Mouse (Mus musculus): Measurements from ENCODE around the gene Vmn1r231.

Gene Vmn1r231

GRCm38 (mm10) chr17:20904991-20905390 lies at the start of gene Vmn1r231:
Vmn1r231 (minus strand) TSS chr17:20905091.
- no peak for DNase-seq (ENCODE audit: extremely low spot score, low read depth, low spot score)

GRCm38 (mm10) chr17:20946636-20947035 lies 41.7 kb upstream of the Vmn1r231 start:
- DNase-seq (ENCODE audit: extremely low spot score, low read depth, low spot score): no peak

- DNase-seq (ENCODE audit: extremely low spot score, low read depth, low spot score): no peak
Observed at GRCm38 (mm10) chr17:20946026-20946565, 41.2 kb upstream of the Vmn1r231 start.

GRCm38 (mm10) chr17:20944985-20945891 lies 40.3 kb upstream of the Vmn1r231 start, which contains the start of gene Ppp2r1a:
Ppp2r1a (plus strand) TSS chr17:20945311.
- peak; percentile 99 for DNase-seq (ENCODE audit: extremely low spot score, low read depth, low spot score)

- DNase-seq (ENCODE audit: extremely low spot score, low read depth, low spot score): no peak
Observed at GRCm38 (mm10) chr17:20944226-20944625, 39.3 kb upstream of the Vmn1r231 start.

GRCm38 (mm10) chr17:20919614-20920013 lies 14.7 kb upstream of the Vmn1r231 start, which contains the start of gene Vmn1r232:
Vmn1r232 (minus strand) TSS chr17:20919714.
- no peak for DNase-seq (ENCODE audit: extremely low spot score, low read depth, low spot score)

- DNase-seq (ENCODE audit: extremely low spot score, low read depth, low spot score): no peak
Observed at GRCm38 (mm10) chr17:20840144-20840543, 64.7 kb downstream of the Vmn1r231 start, which contains the start of gene Vmn1r230. Vmn1r230 (plus strand) TSS chr17:20840444.
